Mouse (Mus musculus) kidney, adult 10 weeks (tissue): ENCODE measurements around the gene Gm4922. TPM values are rescaled to one million over a fixed set of nuclear protein-coding genes. Genes with fewer than 3 reads are reported as not detected.

Experiments
- polyA plus RNA-seq: library from polyadenylated mRNA; stranded (reverse); fragments of 350-450 nt; fragmentation: Illumina TruSeq; extraction: RNeasy Lipid Tissue Mini Kit (QIAGEN cat#74804); gene quantifications from one replicate; pipeline ENCODE4 v1.2.3, GENCODE M21; 2014; ENCODE audit warnings: low read depth, low replicate concordance

Gene Gm4922
- not detected for polyA plus RNA-seq

DNA sequence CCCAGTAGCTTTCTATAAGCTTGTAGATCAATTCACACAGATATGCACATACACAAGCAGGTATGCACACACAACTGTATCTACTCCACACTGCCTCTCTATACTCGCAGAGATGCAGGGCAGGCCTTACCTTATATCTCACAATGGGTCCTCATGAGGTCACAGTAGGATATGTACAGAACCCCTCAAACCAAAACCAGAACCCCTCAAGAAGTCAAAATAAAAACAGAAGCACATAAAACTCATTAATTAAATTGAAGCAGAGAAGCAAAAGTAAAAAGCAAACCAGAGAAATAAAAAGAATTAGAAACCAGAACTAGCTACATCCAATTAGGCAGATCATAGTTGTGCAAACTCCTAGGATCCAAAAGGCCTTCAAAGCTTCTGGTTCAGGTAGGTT lies at the start of gene Gm4922:
Gm4922 (minus strand) TSS at position 101 of the 400 bp plus-strand sequence.

DNA sequence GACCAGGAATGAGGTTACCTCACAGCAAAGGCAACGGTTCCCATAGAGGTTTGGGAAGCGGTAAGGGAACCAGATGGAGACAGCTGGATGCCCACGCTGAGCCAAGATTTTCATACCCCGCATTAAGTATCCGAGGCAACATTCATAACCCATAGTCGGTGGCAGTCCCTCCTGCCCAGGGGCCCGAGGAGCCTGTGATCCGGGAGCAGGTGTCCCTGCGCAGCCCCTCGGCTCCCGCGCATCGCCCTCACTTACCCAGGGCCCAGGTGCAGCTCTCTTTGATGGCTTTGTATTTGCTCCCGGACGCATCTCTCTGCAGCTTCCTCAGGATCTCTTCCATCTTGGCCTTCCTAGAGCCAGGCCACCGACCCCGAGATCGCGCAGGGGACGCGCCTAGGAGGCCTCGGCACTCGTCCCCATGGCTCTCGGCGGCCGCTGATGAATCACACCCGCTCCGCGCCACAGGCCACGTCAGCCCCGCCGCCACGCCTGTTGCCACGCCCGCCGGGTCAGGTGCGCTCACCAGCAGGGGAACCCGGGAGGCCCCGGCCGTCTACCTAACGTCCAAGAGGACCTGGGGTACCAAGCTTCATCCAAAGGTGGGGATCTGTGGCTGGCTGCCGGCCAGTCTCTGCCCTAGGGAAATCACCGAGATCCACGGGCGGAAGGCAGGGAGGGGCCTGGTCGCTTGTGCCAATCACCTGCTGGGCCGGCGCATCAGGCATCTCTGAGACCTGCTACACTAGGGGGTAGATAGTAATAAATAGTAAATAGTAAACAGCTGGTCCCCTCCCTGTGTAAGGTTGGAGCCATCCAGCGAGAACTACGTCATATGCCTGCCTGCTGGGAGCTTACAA lies 43.1 kb downstream of the Gm4922 start, which contains the start of gene Arfgef3:
Arfgef3 (minus strand) TSS at position 664 of the 857 bp plus-strand sequence.

Other genes with a start within 250 kb of the Gm4922 start
- 2.0 TPM for gene Hebp2, start 240.7 kb downstream of the Gm4922 start, polyA plus RNA-seq
- 6.3 TPM for gene Arfgef3, start 42.8 kb downstream of the Gm4922 start, polyA plus RNA-seq
- 147 TPM for gene Perp, start 58.2 kb upstream of the Gm4922 start, polyA plus RNA-seq
- 2.5 TPM for gene Tnfaip3, start 228.9 kb upstream of the Gm4922 start, polyA plus RNA-seq